Comparison of ENCODE assay signal across 9 mouse cellular contexts in the genomic region with DNA sequence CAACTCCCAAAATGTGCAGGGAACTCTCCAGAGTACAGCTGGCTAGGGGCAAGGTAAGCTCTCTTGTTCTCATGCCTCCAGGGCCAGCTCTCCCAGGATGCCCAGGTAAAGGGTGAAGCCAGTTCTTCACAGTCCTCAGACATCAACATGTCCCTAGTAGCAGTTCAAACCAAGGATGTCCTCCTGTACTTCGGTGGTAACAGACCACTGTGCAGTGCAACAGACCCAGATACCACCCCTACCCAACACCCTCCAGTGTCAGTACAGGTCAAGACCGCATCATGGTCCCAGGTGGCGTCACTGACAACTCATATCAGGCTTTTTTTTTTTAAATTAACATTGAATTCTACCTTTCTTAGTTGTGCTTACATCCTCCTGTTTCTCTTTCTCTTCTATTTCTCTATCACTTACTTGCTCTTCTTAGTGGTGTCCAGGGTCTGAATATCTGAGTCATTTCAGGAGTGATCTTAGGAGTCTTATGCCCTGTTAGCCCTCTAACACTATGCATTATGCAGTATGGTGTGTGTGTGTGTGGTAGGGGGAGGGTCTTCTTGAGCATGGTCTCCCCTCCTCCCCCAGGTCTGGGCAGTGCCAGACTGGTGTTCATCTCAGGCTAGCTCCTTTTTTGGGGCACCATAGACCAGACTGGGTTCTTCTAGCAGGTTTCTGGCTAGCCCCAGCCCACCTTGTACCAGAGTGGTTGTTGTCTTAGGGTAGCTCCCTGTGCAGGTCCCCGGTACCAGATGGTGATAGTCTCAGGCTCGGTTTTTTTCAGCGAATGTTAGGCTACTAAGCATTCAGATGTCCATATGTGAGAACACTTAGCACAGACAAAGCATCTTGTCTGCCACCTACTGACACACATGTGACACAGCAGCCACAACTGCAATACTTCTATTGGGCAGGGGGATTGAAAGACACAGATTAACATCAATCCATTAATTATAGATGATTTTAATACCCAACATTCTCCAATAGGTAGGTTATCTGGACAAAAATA. TPM values are rescaled to one million over a fixed set of nuclear protein-coding genes. Genes with fewer than 3 reads are reported as not detected.
DNase-seq lines count a peak whose midpoint lies in the region; ATAC-seq lines count a peak whose summit lies in the region.
"Had no signal": no experiment of that assay in that cellular context is flagged by ENCODE, and none has a peak within 500 bp of the region (broad histone marks: within the 10 kb centered on the region; RNA-seq: fewer than 3 reads in every experiment).

No protein-coding gene starts in this region.

- peak overlapping the region; percentile 41 for H3K4me2 ChIP-seq in hindbrain, embryonic 15.5 days

- peak; percentile 89 for ATAC-seq in hindbrain, embryonic 15.5 days (ENCODE audit: low FRiP score, low read depth)
- peak; percentile 99 for ATAC-seq in megakaryocyte-erythroid progenitor cell, adult 5-6 weeks (replicated peaks; ENCODE audit: low FRiP score, low TSS enrichment, poor library complexity, severe bottlenecking)

- WGBS in forebrain, embryonic 10.5 days = 57% methylated on average over 6 of the region's 6 CpGs
- WGBS in hindbrain, embryonic 15.5 days = 48% methylated on average over 6 of the region's 6 CpGs

- no peak overlapping the region for H3K4me3 ChIP-seq in forebrain, embryonic 10.5 days
- H3K4me3 ChIP-seq in hindbrain, embryonic 15.5 days = no peak overlapping the region

- no peaks in the 10 kb centered on the region for H3K4me1 ChIP-seq in forebrain, embryonic 10.5 days
- no peaks in the 10 kb centered on the region for H3K4me1 ChIP-seq in hindbrain, embryonic 15.5 days (replicated peaks)

- DNase-seq in adrenal gland, postnatal 10 days = peak; percentile 18
- DNase-seq in adrenal gland, postnatal 4 days (ENCODE audit: low spot score in 2 of 2) = no peak
- peak; percentile 75 for DNase-seq in brain, adult 2 months (ENCODE audit: low read depth, low spot score)
- peak; percentile 23 for DNase-seq in forebrain, embryonic 10.5 days (ENCODE audit: extremely low spot score, low spot score)
- peak; percentile 22 to 40 for DNase-seq in left cerebral cortex, adult 18-20 months (ENCODE audit: low spot score in 2 of 2)
- peak; percentile 5 for DNase-seq in skeletal muscle tissue, adult 2 months (ENCODE audit: low read depth, low spot score)

- no peaks in the 10 kb centered on the region for H3K27me3 ChIP-seq in forebrain, embryonic 10.5 days (ENCODE audit: poor library complexity, severe bottlenecking)
- H3K27me3 ChIP-seq in hindbrain, embryonic 15.5 days = no peaks in the 10 kb centered on the region

- no peak overlapping the region for H3K9ac ChIP-seq in hindbrain, embryonic 15.5 days

- H3K27ac ChIP-seq in forebrain, embryonic 10.5 days = no peak overlapping the region
- no peak overlapping the region for H3K27ac ChIP-seq in hindbrain, embryonic 15.5 days (replicated peaks)

- H3K9me3 ChIP-seq in forebrain, embryonic 10.5 days = no peaks in the 10 kb centered on the region
- H3K9me3 ChIP-seq in hindbrain, embryonic 15.5 days = no peaks in the 10 kb centered on the region

- H3K36me3 ChIP-seq in forebrain, embryonic 10.5 days (replicated peaks) = no peaks in the 10 kb centered on the region
- no peaks in the 10 kb centered on the region for H3K36me3 ChIP-seq in hindbrain, embryonic 15.5 days

RNA-seq across cellular contexts. Expression of gene Vmn1r21, which starts 9.2 kb away (rescaled TPM):
- not detected for total RNA-seq in adrenal gland, postnatal 10 days (2021)
- total RNA-seq in adrenal gland, postnatal 4 days (2021) = not detected
- polyA plus RNA-seq in forebrain, embryonic 10.5 days (2016; fragmentation: Nextera tagmentation; extraction: Ambion mirVana) = not detected in 2 replicates
- polyA plus RNA-seq in hindbrain, embryonic 15.5 days (2015; fragmentation: Nextera tagmentation; extraction: Ambion mirVana) = not detected in 2 replicates
- total RNA-seq in left cerebral cortex, adult 18-20 months (2021) = not detected
- not detected in 2 replicates for total RNA-seq in megakaryocyte-erythroid progenitor cell, adult 5-6 weeks (2014; fragmentation: Nextera tagmentation)
- total RNA-seq in megakaryocyte-erythroid progenitor cell, adult 5-6 weeks (2017) = not detected in 2 replicates
- total RNA-seq: left cerebral cortex, postnatal 36 days had no signal

RNA-seq across cellular contexts. Expression of gene Vopp1, which starts 34.4 kb away (rescaled TPM):
- total RNA-seq in adrenal gland, postnatal 10 days (2021) = 10 to 100 TPM; 16.7 to 23.0 TPM
- 10 to 100 TPM; 26.2 to 29.9 TPM for total RNA-seq in adrenal gland, postnatal 4 days (2021)
- polyA plus RNA-seq in forebrain, embryonic 10.5 days (2016; fragmentation: Nextera tagmentation; extraction: Ambion mirVana) = 59.8 and 60.7 TPM in 2 replicates
- 201 and 221 TPM in 2 replicates for polyA plus RNA-seq in hindbrain, embryonic 15.5 days (2015; fragmentation: Nextera tagmentation; extraction: Ambion mirVana)
- 100 to 1,000 TPM; 127 to 129 TPM for total RNA-seq in left cerebral cortex, adult 18-20 months (2021)
- 22.6 and 23.6 TPM in 2 replicates for total RNA-seq in megakaryocyte-erythroid progenitor cell, adult 5-6 weeks (2014; fragmentation: Nextera tagmentation)
- 28.2 and 30.6 TPM in 2 replicates for total RNA-seq in megakaryocyte-erythroid progenitor cell, adult 5-6 weeks (2017)

RNA-seq across cellular contexts. Expression of gene Vmn1r22, which starts 48.5 kb away (rescaled TPM):
- not detected for total RNA-seq in adrenal gland, postnatal 10 days (2021)
- not detected for total RNA-seq in adrenal gland, postnatal 4 days (2021)
- not detected in 2 replicates for polyA plus RNA-seq in forebrain, embryonic 10.5 days (2016; fragmentation: Nextera tagmentation; extraction: Ambion mirVana)
- polyA plus RNA-seq in hindbrain, embryonic 15.5 days (2015; fragmentation: Nextera tagmentation; extraction: Ambion mirVana) = not detected in 2 replicates
- not detected for total RNA-seq in left cerebral cortex, adult 18-20 months (2021)
- total RNA-seq in megakaryocyte-erythroid progenitor cell, adult 5-6 weeks (2014; fragmentation: Nextera tagmentation) = not detected in 2 replicates
- not detected in 2 replicates for total RNA-seq in megakaryocyte-erythroid progenitor cell, adult 5-6 weeks (2017)
- total RNA-seq: left cerebral cortex, postnatal 36 days had no signal

Comparison
In these comparisons a context has a peak if more than half of its experiments do, and no peak if none do; other contexts are left out.
1. DNase-seq: peak in adrenal gland, postnatal 10 days (single experiment), brain, adult 2 months (single experiment), forebrain, embryonic 10.5 days (single experiment), left cerebral cortex, adult 18-20 months (2 of 2) and skeletal muscle tissue, adult 2 months (single experiment); none in adrenal gland, postnatal 4 days (0 of 2).
2. RNA of gene Vopp1, which starts 34.4 kb away (total RNA-seq): 127 to 129 TPM in left cerebral cortex, adult 18-20 months; 26.2 to 29.9 TPM in adrenal gland, postnatal 4 days, 22.6 to 30.6 TPM in megakaryocyte-erythroid progenitor cell, adult 5-6 weeks and 16.7 to 23.0 TPM in adrenal gland, postnatal 10 days; every median in the first group is over 4 times any median in the second.